Mouse (Mus musculus) megakaryocyte-erythroid progenitor cell, adult 5 weeks (primary cell): ENCODE measurements around the gene Gtf2h5. TPM values are rescaled to one million over a fixed set of nuclear protein-coding genes. Genes with fewer than 3 reads are reported as not detected.

Source experiments
- polyA plus RNA-seq: library from polyadenylated mRNA; stranded (reverse); fragments of >175 nt; gene quantifications from 2 replicates; pipeline ENCODE4 v1.2.3, GENCODE M21; 2012

Gtf2h5 gene
- polyA plus RNA-seq = 3.3 and 3.5 TPM in 2 replicates

GRCm38 (mm10) chr17:6079287-6080122, at the start of gene Gtf2h5, which contains the start of gene Serac1:
Gtf2h5 (plus strand) TSS chr17:6079786.
Serac1 (minus strand) TSS chr17:6079741.

GRCm38 (mm10) chr17:6106361-6107014, 26.9 kb downstream of the Gtf2h5 start, which contains the start of gene Tulp4:
Tulp4 (plus strand) TSS chr17:6106437.

Other genes with a start within 250 kb of the Gtf2h5 start
- 27.2 and 30.0 TPM in 2 replicates for gene Snx9, start 238.5 kb upstream of the Gtf2h5 start, polyA plus RNA-seq
- gene Synj2, start 138.5 kb upstream of the Gtf2h5 start, polyA plus RNA-seq = 8.3 and 8.9 TPM in 2 replicates
- 3.5 and 4.6 TPM in 2 replicates for gene Serac1, start within 50 bp of the Gtf2h5 start, polyA plus RNA-seq
- gene Tulp4, start 26.7 kb downstream of the Gtf2h5 start, polyA plus RNA-seq = 4.2 and 6.0 TPM in 2 replicates
- gene Tmem181a, start 177.1 kb downstream of the Gtf2h5 start, polyA plus RNA-seq = 4.1 and 4.7 TPM in 2 replicates
- 1.2 and 1.7 TPM in 2 replicates for gene Dynlt1a, start 237.7 kb downstream of the Gtf2h5 start, polyA plus RNA-seq